Mouse (Mus musculus): ENCODE results near the gene Tut4. TPM values are rescaled to one million over a fixed set of nuclear protein-coding genes. Genes with fewer than 3 reads are reported as not detected.

Tut4 gene
- polyA plus RNA-seq, 1 experiment from 2014 or later, result 59.0 TPM

GRCm38 (mm10) chr4:108578840-108579742 is 119.9 kb downstream of the Tut4 start, which contains the start of the genes Prpf38a and Orc1:
Gene Prpf38a (minus strand): TSS chr4:108579336.
Gene Orc1 (plus strand): TSS chr4:108579423.
- H3K4me3 ChIP-seq (replicated peaks; ENCODE audit: low read depth, low read length), result peak within 1 kb of the TSS; percentile 66
- H3K27ac ChIP-seq (replicated peaks; ENCODE audit: low read depth, low read length), result peak within 1 kb of the TSS; percentile 56; the same call in 1 of the 2 replicates
- H3K9ac ChIP-seq (replicated peaks; ENCODE audit: low read length), result peak within 1 kb of the TSS; percentile 50
- H3K4me2 ChIP-seq (ENCODE audit: low read length), result peak within 1 kb of the TSS; percentile 93
- H3K9me3 ChIP-seq (ENCODE audit: control insufficient read depth, low read length), result no peaks in the 10 kb centered on the region
- ATAC-seq (ENCODE audit: low FRiP score, low TSS enrichment) (peak; percentile 99), DNase-seq (peak; percentile 99)
- peaks cover 11% of the 10 kb centered on the region for H3K4me1 ChIP-seq (ENCODE audit: control insufficient read depth, insufficient read depth, low read length)
- H3K36me3 ChIP-seq (ENCODE audit: control insufficient read depth, insufficient read depth, low read length), result peaks cover 21% of the 10 kb centered on the region
- WGBS, result under 1% methylated on average over 64 of the region's 64 CpGs
- no peaks in the 10 kb centered on the region for H3K27me3 ChIP-seq (ENCODE audit: control insufficient read depth, insufficient read depth, low read length)

GRCm38 (mm10) chr4:108579743-108580411 is 120.7 kb downstream of the Tut4 start:
- DNase-seq, result no peak
- H3K4me2 ChIP-seq (ENCODE audit: low read length), result peak overlapping the region; percentile 93
- H3K27me3 ChIP-seq (ENCODE audit: control insufficient read depth, insufficient read depth, low read length), result no peaks in the 10 kb centered on the region
- peaks cover 16% of the 10 kb centered on the region for H3K36me3 ChIP-seq (ENCODE audit: control insufficient read depth, insufficient read depth, low read length)
- no peak overlapping the region for H3K27ac ChIP-seq (replicated peaks; ENCODE audit: low read depth, low read length)
- ATAC-seq (ENCODE audit: low FRiP score, low TSS enrichment), result no peak
- peak overlapping the region; percentile 36; the same call in 1 of the 2 replicates for H3K9ac ChIP-seq (replicated peaks; ENCODE audit: low read length)
- H3K4me1 ChIP-seq (ENCODE audit: control insufficient read depth, insufficient read depth, low read length), result peaks cover 11% of the 10 kb centered on the region
- under 1% methylated on average over 16 of the region's 16 CpGs for WGBS
- H3K9me3 ChIP-seq (ENCODE audit: control insufficient read depth, low read length), result no peaks in the 10 kb centered on the region
- peak overlapping the region; percentile 66 for H3K4me3 ChIP-seq (replicated peaks; ENCODE audit: low read depth, low read length)

DNA sequence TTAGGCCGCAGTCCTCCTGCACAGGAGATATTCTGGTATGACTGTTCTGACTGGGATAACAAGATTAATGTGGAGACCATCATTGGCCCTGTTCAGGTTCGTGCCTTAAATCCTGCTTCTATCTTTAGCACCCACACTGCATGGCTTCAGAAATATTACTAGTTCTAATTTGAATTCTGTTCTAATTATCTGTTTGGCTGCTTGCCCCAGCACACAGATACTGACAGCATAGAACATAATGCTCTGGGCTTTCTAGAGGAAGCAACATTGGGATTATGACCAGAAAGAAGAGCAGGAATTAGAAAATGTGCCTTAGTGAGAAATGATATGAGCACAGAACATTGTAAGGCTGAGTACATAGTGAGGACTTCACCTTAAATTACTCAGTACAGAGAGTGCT is 134.2 kb downstream of the Tut4 start:
- no peak for DNase-seq
- Histone ChIP-seq H3K36me3 (ENCODE audit: control insufficient read depth, insufficient read depth, low read length) (no peaks in the 10 kb centered on the region), H3K27me3 (ENCODE audit: control insufficient read depth, insufficient read depth, low read length) (no peaks in the 10 kb centered on the region), H3K27ac (replicated peaks; ENCODE audit: low read depth, low read length) (no peak overlapping the region), H3K9ac (replicated peaks; ENCODE audit: low read length) (no peak overlapping the region), H3K4me3 (replicated peaks; ENCODE audit: low read depth, low read length) (no peak overlapping the region), H3K4me1 (ENCODE audit: control insufficient read depth, insufficient read depth, low read length) (no peaks in the 10 kb centered on the region), H3K9me3 (ENCODE audit: control insufficient read depth, low read length) (no peaks in the 10 kb centered on the region), H3K4me2 (ENCODE audit: low read length) (no peak overlapping the region)
- WGBS, result 93% methylated on average over 2 of the region's 2 CpGs
- no peak for ATAC-seq (ENCODE audit: low FRiP score, low TSS enrichment)

GRCm38 (mm10) chr4:108595785-108596184 is 136.6 kb downstream of the Tut4 start:
- 92% methylated on average over 1 of the region's 1 CpGs for WGBS
- peaks cover 7% of the 10 kb centered on the region; the same call in 1 of the 2 replicates for H3K36me3 ChIP-seq (ENCODE audit: control insufficient read depth, insufficient read depth, low read length)
- H3K9ac ChIP-seq (replicated peaks; ENCODE audit: low read length), result no peak overlapping the region
- no peaks in the 10 kb centered on the region for H3K27me3 ChIP-seq (ENCODE audit: control insufficient read depth, insufficient read depth, low read length)
- H3K9me3 ChIP-seq (ENCODE audit: control insufficient read depth, low read length), result no peaks in the 10 kb centered on the region
- no peak overlapping the region for H3K4me2 ChIP-seq (ENCODE audit: low read length)
- H3K4me3 ChIP-seq (replicated peaks; ENCODE audit: low read depth, low read length), result no peak overlapping the region
- ATAC-seq (ENCODE audit: low FRiP score, low TSS enrichment) (no peak), DNase-seq (no peak)
- H3K27ac ChIP-seq (replicated peaks; ENCODE audit: low read depth, low read length), result no peak overlapping the region
- H3K4me1 ChIP-seq (ENCODE audit: control insufficient read depth, insufficient read depth, low read length), result no peaks in the 10 kb centered on the region

- peaks cover 7% of the 10 kb centered on the region; the same call in 1 of the 2 replicates for H3K36me3 ChIP-seq (ENCODE audit: control insufficient read depth, insufficient read depth, low read length)
- ATAC-seq (ENCODE audit: low FRiP score, low TSS enrichment) (no peak), DNase-seq (no peak)
- H3K9me3 ChIP-seq (ENCODE audit: control insufficient read depth, low read length), result no peaks in the 10 kb centered on the region
- H3K9ac ChIP-seq (replicated peaks; ENCODE audit: low read length), result no peak overlapping the region
- H3K4me3 ChIP-seq (replicated peaks; ENCODE audit: low read depth, low read length), result no peak overlapping the region
- H3K27me3 ChIP-seq (ENCODE audit: control insufficient read depth, insufficient read depth, low read length), result no peaks in the 10 kb centered on the region
- no peak overlapping the region for H3K4me2 ChIP-seq (ENCODE audit: low read length)
- no peak overlapping the region for H3K27ac ChIP-seq (replicated peaks; ENCODE audit: low read depth, low read length)
- WGBS, result 93% methylated on average over 4 of the region's 4 CpGs
- H3K4me1 ChIP-seq (ENCODE audit: control insufficient read depth, insufficient read depth, low read length), result no peaks in the 10 kb centered on the region
These were observed 139.1 kb downstream of the Tut4 start for GRCm38 (mm10) chr4:108598306-108598705.

- Histone ChIP-seq H3K36me3 (ENCODE audit: control insufficient read depth, insufficient read depth, low read length) (peaks cover 27% of the 10 kb centered on the region; the same call in 1 of the 2 replicates), H3K27me3 (ENCODE audit: control insufficient read depth, insufficient read depth, low read length) (no peaks in the 10 kb centered on the region), H3K4me1 (ENCODE audit: control insufficient read depth, insufficient read depth, low read length) (no peaks in the 10 kb centered on the region), H3K27ac (replicated peaks; ENCODE audit: low read depth, low read length) (no peak overlapping the region), H3K9me3 (ENCODE audit: control insufficient read depth, low read length) (no peaks in the 10 kb centered on the region), H3K9ac (replicated peaks; ENCODE audit: low read length) (no peak overlapping the region), H3K4me3 (replicated peaks; ENCODE audit: low read depth, low read length) (no peak overlapping the region), H3K4me2 (ENCODE audit: low read length) (no peak overlapping the region)
- 95% methylated on average over 7 of the region's 7 CpGs for WGBS
- ATAC-seq (ENCODE audit: low FRiP score, low TSS enrichment) (no peak), DNase-seq (no peak)
These were observed 142.6 kb downstream of the Tut4 start for GRCm38 (mm10) chr4:108601870-108602269.

DNA sequence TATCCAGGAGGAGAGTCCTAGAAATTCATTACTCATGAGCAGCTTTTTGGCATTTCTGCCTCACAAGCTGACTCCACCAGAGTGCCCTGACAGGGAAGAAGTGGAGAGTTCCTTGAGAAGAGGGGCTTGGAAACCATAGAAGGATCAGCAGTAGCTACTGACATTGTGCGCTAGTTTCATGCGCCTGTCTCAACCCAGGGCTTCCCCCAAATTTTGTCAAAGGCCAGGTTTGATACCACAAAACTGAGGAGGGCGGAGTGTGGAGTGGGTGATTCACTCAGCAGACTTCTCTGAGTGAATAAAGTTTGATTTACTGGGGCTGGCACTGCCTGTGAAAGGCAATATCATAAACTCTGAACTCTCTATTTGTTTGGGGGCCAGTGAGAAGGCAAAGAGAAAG is 149.4 kb downstream of the Tut4 start:
- no peaks in the 10 kb centered on the region for H3K4me1 ChIP-seq (ENCODE audit: control insufficient read depth, insufficient read depth, low read length)
- WGBS, result 94% methylated on average over 3 of the region's 3 CpGs
- no peaks in the 10 kb centered on the region for H3K27me3 ChIP-seq (ENCODE audit: control insufficient read depth, insufficient read depth, low read length)
- no peaks in the 10 kb centered on the region for H3K9me3 ChIP-seq (ENCODE audit: control insufficient read depth, low read length)
- DNase-seq, result no peak
- H3K36me3 ChIP-seq (ENCODE audit: control insufficient read depth, insufficient read depth, low read length), result peaks cover 16% of the 10 kb centered on the region; the same call in 1 of the 2 replicates
- no peak overlapping the region for H3K4me2 ChIP-seq (ENCODE audit: low read length)
- H3K27ac ChIP-seq (replicated peaks; ENCODE audit: low read depth, low read length), result no peak overlapping the region
- no peak overlapping the region for H3K9ac ChIP-seq (replicated peaks; ENCODE audit: low read length)
- no peak for ATAC-seq (ENCODE audit: low FRiP score, low TSS enrichment)
- no peak overlapping the region for H3K4me3 ChIP-seq (replicated peaks; ENCODE audit: low read depth, low read length)

All from midbrain, embryonic 14.5 days (tissue).